Mouse (Mus musculus) ovary, postnatal 14 days (tissue): ENCODE results near the gene P4ha2.
"Not testable (repeated sequence)": the region's sequence is repeated elsewhere in the genome, so short reads cannot be mapped to it uniquely, and the experiment has no call there.

Source experiments
- DNase-seq: peaks from one replicate; pipeline ENCODE4 v3.0.0; 2022; ENCODE audit warnings: low spot score

The P4ha2 gene

GRCm38 (mm10) chr11:54108131-54108530 lies 8.2 kb downstream of the P4ha2 start:
- no peak for DNase-seq

GRCm38 (mm10) chr11:54108894-54109293 lies 9.0 kb downstream of the P4ha2 start:
- no peak for DNase-seq

- no peak for DNase-seq
Measured at GRCm38 (mm10) chr11:54111291-54111690, 11.4 kb downstream of the P4ha2 start.

GRCm38 (mm10) chr11:54111976-54112741 lies 12.3 kb downstream of the P4ha2 start:
- DNase-seq: no peak

- DNase-seq: peak; percentile 84
Measured at GRCm38 (mm10) chr11:54112920-54113319, 13.0 kb downstream of the P4ha2 start.

- no peak for DNase-seq
Measured at GRCm38 (mm10) chr11:54113352-54113751, 13.5 kb downstream of the P4ha2 start.

DNA sequence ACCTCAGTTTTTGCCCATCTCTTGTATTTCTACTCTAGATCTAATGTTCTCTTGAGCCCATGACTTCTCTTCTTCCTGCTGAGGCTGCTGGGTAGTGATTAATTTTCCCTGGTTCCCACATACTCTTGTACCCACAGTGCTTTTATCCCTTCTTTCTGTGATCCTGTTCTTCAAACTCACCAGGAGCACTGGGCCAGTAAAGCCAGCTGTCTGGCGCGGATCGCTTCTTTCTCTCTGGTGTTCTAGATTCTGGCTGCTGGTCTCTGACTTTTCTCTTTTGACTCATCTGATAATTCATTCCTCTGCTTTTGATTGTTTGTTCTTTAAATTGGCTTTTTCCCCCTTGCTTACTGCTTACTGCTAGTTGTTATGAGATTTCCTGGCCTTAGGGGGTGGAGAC lies 14.9 kb downstream of the P4ha2 start:
- DNase-seq: no peak

DNA sequence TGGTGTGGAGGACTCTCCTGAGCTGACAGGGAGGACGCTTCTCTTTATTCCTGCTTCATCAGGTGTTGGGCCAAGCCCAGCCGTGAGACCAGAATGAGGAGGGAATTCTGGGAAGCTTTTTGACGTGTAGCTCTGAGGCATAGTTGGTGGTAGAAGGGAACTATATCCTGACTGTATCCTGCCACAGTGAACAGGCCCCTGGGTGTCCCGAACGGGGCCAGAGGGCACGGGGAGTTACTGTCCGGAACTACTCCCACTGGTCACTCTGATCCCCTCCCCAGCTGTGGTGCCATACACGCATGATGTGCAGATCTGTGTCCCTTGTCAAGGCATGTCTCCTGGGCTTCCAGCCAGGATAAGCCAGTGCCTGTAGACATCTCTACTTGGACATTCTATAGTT lies 15.4 kb downstream of the P4ha2 start:
- DNase-seq: no peak

GRCm38 (mm10) chr11:54115911-54116310 lies 16.0 kb downstream of the P4ha2 start:
- DNase-seq: no peak

- no peak for DNase-seq
Measured at GRCm38 (mm10) chr11:54116406-54116805, 16.5 kb downstream of the P4ha2 start.

DNA sequence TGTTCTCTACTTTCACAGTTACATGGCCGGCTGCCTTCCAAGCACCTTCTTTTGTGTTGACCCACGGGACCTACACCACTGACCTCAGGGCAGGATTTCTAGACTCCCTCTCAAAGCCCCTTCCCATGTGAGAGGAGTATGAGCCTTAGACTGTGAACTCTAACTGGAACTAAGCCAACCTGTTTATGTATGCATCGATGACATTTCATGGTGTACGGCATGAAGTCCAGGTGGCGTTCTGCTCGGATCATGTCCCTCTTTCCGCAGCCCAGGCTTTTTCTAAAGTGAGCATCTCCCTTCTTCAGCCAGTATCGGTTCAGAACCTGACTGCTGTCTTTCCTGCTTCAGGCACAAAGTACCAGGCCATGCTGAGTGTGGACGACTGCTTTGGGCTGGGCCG lies 17.2 kb downstream of the P4ha2 start:
- DNase-seq: no peak

DNA sequence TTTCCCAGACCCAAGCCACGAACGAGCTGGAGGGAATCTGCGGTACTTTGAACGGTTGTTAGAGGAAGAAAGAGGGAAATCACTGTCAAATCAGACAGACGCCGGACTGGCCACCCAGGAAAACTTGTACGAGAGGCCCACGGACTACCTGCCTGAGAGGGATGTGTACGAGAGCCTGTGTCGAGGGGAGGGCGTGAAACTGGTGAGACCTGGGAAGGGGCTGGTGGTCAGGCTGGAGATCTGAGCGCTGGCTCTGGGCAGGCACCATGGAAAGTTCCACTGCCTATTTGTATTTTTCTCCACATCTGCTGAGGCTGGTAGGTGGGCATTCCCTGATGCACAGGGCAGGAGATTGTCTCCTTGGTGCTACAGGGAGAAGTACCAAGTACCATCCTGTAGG lies 19.2 kb downstream of the P4ha2 start:
- DNase-seq: no peak

DNA sequence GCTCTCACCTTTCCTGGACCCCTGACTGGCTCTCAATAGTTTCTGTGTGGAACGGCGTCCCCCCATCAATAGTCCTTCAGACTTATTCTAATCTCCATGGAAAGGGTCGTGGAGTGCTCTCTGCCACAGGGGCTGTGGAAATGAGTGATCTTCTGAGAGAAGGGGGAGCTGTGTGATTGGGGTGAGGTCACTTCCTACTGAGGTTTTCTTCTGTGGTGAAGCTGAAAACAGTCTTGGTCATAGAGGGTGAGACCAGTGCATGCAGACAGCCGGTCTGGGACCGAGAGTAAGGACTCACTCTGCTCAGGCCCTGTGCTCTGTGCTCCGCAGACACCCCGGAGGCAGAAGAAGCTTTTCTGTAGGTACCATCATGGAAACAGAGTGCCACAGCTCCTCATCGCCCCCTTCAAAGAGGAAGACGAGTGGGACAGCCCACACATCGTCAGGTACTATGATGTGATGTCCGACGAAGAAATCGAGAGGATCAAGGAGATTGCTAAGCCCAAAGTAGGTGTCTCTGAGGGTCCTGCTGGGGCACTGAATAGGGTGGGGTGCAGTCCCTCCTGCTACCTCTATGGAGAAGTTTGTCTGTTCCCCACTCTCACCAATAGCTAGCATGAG lies 20.0 kb downstream of the P4ha2 start:
- no peak for DNase-seq

- DNase-seq: no peak
Measured at GRCm38 (mm10) chr11:54122416-54123264, 22.7 kb downstream of the P4ha2 start.

DNA sequence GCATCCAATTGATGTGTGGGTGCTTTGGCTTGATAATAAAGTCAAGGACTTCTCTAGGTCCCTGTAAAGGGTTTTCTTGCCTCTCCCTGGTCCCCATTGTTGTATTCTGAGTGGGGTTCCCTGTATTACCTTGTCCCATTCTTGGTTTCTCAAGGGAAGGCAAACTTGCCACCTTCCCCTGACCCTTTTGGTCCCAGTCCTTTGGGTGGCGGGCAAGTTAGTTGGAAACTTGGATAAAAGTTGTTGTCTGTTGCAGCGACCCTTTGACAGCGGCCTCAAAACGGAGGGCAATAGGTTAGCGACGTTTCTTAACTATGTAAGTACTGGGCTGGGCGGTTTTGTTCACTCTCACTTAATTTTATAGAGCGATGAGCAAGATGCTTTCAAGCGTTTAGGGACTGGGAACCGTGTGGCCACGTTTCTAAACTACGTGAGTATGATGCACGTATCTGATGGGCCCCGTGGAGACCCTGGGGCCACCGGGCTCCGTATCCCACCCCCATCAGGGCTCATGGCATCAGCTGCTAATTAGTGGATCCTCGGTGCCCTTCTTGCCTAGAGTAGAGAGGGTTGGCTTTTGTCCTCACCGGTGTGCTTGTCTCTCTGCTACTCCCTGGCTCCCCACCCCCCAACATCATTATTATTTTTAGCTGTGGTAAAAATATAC lies 26.2 kb downstream of the P4ha2 start:
- DNase-seq: no peak

DNA sequence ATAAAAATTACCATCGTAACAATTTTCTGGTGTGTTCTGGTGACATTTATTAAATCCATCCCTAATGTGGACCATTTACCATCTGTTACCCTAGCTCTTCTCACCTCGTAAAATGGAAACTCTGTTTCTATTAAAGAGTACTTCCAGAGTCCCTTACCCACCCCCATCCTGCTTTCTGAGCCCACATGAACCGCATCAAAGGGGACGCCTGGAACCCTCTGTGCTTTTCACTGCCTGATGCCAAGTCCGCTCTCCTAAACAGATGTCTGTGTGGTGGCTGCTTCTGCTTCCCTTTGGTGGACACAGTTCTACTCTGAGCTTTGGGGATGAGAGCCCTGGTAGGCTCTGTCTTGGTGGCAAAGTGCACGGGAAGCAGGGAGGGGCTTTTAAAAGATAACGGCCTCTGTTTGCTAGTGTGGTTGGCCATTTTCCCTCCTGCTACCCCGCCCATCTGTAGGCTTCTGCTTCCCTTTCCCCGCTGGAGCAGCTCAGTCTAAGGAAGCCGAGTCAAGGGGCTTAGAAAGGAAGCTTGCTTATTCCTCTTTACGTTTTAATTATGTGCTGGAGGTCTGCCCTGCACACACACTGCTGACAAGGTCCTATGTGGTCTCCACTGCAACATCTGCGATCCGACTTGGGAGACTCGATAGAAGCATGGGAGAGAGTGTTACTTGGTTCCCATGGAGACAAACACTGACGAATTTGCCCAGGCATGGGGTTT lies 26.9 kb downstream of the P4ha2 start:
- DNase-seq: no peak

- DNase-seq: no peak
Measured at GRCm38 (mm10) chr11:54127397-54127796, 27.5 kb downstream of the P4ha2 start.

DNA sequence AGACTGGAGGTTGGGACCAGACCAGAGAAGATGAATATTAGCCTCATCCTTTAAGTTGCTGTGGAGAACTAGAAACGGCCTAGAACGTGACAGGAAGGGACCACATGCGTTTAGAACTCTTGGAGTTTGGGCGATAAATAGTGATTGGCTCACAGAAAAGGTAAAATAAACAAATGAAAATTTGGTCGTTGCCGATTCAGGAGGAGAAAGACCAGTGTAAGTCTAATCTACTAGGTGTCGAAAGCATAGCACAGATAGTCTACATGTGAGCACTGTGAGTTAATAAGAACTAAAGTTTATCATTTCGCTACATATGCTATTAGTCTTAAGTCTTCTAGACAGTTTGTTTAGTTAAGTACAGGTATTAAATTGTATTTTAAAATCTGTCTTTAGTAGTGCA lies 30.1 kb downstream of the P4ha2 start:
- DNase-seq: no peak

GRCm38 (mm10) chr11:54130721-54131120 lies 30.8 kb downstream of the P4ha2 start:
- DNase-seq: no peak

GRCm38 (mm10) chr11:54132290-54132689 lies 32.4 kb downstream of the P4ha2 start:
- no peak for DNase-seq

DNA sequence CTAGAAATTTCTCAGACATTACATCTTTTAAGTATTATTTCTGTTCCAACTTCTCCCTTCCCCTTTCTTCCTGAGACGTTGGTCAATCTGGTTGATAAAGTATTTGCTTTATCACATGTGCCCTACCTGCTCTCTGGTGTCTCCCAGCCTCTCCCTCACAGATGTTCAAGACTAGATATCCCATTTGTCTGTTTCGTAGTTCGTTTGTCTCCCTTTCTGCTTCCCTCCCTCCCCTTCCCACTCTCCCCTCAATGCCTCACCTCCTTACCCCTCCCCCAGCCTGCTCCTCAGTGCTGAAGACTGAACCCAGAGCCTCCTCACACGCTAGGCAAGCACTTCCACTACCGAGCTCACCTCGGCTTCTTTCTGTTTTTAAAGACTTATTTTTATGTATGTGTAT lies 35.0 kb downstream of the P4ha2 start:
- DNase-seq: no peak

DNA sequence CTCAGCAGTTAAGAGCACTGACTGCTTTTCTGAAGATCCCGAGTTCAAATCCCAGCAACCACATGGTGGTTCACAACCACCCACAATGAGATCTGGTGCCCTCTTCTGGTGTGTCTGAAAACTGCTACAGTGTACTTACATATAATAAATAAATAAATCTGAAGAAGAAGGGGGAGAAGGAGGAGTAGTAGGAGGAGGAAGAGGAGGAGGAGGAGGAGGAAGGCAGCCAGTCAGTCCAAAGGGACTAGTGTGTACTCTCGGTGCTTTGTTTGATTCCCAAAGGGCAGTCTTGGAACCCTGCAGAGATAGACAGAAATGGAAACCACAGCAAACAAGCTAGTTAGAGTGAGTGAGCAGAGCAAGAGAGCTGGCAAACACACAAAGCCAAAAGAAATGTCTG lies 40.3 kb downstream of the P4ha2 start:
- DNase-seq: not testable (repeated sequence)
